Mouse (Mus musculus): Measurements from ENCODE around the gene Jund. TPM values are rescaled to one million over a fixed set of nuclear protein-coding genes. Genes with fewer than 3 reads are reported as not detected.

Jund gene
- polyA plus RNA-seq, 1 experiment from 2014 or later, result 102 TPM

DNA sequence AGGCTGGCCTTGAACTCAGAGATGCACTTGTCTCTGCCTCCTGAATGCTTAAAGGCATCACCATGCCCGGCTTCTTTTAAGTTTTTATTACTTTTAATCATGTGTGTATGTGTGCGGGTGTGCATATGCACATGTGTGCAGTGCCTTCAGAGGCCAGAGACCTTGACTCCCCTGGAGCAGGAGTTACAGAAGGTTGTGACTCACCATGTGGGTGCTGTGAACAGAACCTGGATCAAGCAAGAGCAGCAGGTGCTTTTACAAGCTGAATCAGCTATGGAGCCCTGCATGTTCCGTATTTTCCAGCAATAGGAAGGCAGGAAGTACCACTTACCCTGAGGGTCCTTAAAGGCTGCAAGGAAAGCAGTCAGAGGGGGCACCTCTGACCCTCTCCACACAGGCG is 7.5 kb upstream of the Jund start:
- peak overlapping the region; percentile 70 for H3K9ac ChIP-seq (ENCODE audit: low read depth, low read length)
- ATAC-seq (replicated peaks; ENCODE audit: insufficient number of reproducible peaks, low FRiP score, low TSS enrichment), result no peak
- 65% methylated on average over 4 of the region's 4 CpGs for WGBS (ENCODE audit: insufficient replicate concordance)
- peak overlapping the region; percentile 57; the same call in 1 of the 2 replicates for H3K27ac ChIP-seq (ENCODE audit: low read depth, low read length)
- peaks cover 22% of the 10 kb centered on the region for H3K4me1 ChIP-seq (ENCODE audit: control insufficient read depth, insufficient read depth, low read length)
- H3K4me3 ChIP-seq (ENCODE audit: low read depth, low read length), result peak overlapping the region; percentile 27; the same call in 1 of the 2 replicates
- no peaks in the 10 kb centered on the region for H3K36me3 ChIP-seq (ENCODE audit: control insufficient read depth, insufficient read depth, low read length)
- H3K4me2 ChIP-seq, result peak overlapping the region; percentile 70
- no peaks in the 10 kb centered on the region for H3K9me3 ChIP-seq (replicated peaks; ENCODE audit: control insufficient read depth, low read length)
- no peaks in the 10 kb centered on the region for H3K27me3 ChIP-seq (ENCODE audit: control insufficient read depth, insufficient read depth, low read length)

DNA sequence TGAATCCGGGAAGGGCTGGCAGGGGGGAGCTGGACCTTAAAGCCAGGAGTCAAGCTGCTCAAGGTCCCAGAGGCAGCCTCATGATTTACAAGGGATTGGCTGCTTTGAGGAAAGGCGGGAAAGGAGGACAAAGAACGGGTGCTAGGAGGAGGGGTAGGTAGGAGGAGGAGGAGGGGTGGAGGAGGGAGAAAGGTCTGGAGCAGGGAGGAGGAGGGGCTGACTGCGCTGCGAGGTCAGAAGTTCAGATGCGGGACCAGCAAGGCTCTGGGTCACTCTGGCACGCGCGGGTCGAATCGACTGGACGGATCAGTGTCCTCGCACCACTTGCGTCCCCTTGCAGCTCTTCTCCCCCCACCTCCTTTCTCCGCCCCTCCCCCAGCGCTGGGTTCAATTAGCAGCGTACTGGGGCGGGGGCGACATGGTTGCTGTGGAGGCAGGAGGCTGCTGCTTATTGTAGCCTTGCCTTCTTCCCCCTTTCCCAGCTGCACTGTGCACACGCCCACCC is 7.0 kb upstream of the Jund start:
- ATAC-seq (replicated peaks; ENCODE audit: insufficient number of reproducible peaks, low FRiP score, low TSS enrichment), result peak; percentile 27; the same call in 1 of the 2 replicates
- WGBS (ENCODE audit: insufficient replicate concordance), result 2% methylated on average over 17 of the region's 20 CpGs
- Histone ChIP-seq H3K27me3 (ENCODE audit: control insufficient read depth, insufficient read depth, low read length) (no peaks in the 10 kb centered on the region), H3K9me3 (replicated peaks; ENCODE audit: control insufficient read depth, low read length) (no peaks in the 10 kb centered on the region), H3K4me2 (peak overlapping the region; percentile 70), H3K4me3 (ENCODE audit: low read depth, low read length) (peak overlapping the region; percentile 27), H3K36me3 (ENCODE audit: control insufficient read depth, insufficient read depth, low read length) (no peaks in the 10 kb centered on the region), H3K4me1 (ENCODE audit: control insufficient read depth, insufficient read depth, low read length) (peaks cover 26% of the 10 kb centered on the region), H3K9ac (ENCODE audit: low read depth, low read length) (peak overlapping the region; percentile 70), H3K27ac (ENCODE audit: low read depth, low read length) (peak overlapping the region; percentile 66)

DNA sequence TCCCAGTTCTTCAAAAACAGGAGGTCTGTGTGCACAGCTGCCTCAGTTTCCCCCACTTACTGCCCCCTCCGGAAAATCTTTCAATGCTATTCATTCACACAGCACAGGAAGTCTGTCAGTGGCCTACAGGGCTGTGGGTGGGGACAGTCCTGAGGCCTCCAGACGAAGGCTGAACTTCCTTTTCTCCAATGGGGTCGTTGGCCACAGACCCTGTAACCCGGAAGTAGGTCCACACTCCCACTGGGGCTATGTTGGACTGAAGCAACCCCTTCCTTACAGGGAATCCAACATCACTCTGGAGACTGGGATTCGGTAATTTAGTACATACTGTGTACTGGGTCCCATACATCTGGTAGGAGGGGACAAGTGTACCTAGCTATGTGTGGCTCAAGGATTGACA is 5.1 kb upstream of the Jund start:
- 61% methylated on average over 5 of the region's 5 CpGs for WGBS (ENCODE audit: insufficient replicate concordance)
- peaks cover 41% of the 10 kb centered on the region for H3K4me1 ChIP-seq (ENCODE audit: control insufficient read depth, insufficient read depth, low read length)

DNA sequence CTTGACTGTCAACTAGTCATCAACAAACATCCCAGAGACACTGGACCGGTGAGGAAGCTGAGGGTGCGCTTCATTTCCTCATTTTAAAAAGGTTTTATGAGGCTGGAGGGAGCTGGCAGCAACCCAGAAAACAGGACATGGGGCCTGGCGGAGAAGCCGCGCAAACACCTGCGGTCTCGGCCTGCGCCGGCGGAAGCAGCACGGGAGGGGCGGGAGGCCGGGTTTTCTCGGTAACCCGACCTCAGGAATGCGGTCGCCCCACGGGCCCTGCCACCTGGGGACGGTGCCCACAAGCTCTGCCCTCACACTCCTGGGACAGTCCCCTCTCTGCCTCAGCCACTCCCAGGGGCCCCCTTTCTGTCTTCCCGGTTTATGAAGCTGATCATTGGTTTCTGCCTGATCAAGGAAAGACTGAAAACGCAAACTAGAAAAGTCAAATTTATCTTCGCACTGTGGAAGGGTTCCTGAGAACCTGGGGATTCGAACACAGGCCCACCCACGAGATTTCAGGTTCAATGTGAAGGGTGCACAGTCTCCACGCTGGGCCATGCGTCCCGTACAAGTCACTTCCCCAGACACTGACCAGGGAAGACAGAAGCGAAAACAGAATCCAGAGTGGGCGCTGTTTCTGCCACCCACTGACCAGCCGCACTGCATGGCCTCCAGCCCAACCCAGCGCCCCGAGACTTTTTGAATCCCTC is 3.3 kb upstream of the Jund start:
- Histone ChIP-seq H3K4me3 (ENCODE audit: low read depth, low read length) (no peak overlapping the region), H3K4me2 (peak overlapping the region; percentile 57), H3K27me3 (ENCODE audit: control insufficient read depth, insufficient read depth, low read length) (no peaks in the 10 kb centered on the region), H3K27ac (ENCODE audit: low read depth, low read length) (peak overlapping the region; percentile 99), H3K4me1 (ENCODE audit: control insufficient read depth, insufficient read depth, low read length) (peaks cover 41% of the 10 kb centered on the region), H3K9me3 (replicated peaks; ENCODE audit: control insufficient read depth, low read length) (no peaks in the 10 kb centered on the region), H3K9ac (ENCODE audit: low read depth, low read length) (peak overlapping the region; percentile 100), H3K36me3 (ENCODE audit: control insufficient read depth, insufficient read depth, low read length) (no peaks in the 10 kb centered on the region)
- no peak for ATAC-seq (replicated peaks; ENCODE audit: insufficient number of reproducible peaks, low FRiP score, low TSS enrichment)
- WGBS (ENCODE audit: insufficient replicate concordance), result 33% methylated on average over 29 of the region's 32 CpGs

More for the DNA sequence above, 5.1 kb upstream of the Jund start:
- Histone ChIP-seq H3K4me3 (ENCODE audit: low read depth, low read length) (no peak overlapping the region), H3K36me3 (ENCODE audit: control insufficient read depth, insufficient read depth, low read length) (no peaks in the 10 kb centered on the region), H3K4me2 (no peak overlapping the region), H3K27ac (ENCODE audit: low read depth, low read length) (no peak overlapping the region), H3K27me3 (ENCODE audit: control insufficient read depth, insufficient read depth, low read length) (no peaks in the 10 kb centered on the region), H3K9ac (ENCODE audit: low read depth, low read length) (no peak overlapping the region), H3K9me3 (replicated peaks; ENCODE audit: control insufficient read depth, low read length) (no peaks in the 10 kb centered on the region)
- no peak for ATAC-seq (replicated peaks; ENCODE audit: insufficient number of reproducible peaks, low FRiP score, low TSS enrichment)

DNA sequence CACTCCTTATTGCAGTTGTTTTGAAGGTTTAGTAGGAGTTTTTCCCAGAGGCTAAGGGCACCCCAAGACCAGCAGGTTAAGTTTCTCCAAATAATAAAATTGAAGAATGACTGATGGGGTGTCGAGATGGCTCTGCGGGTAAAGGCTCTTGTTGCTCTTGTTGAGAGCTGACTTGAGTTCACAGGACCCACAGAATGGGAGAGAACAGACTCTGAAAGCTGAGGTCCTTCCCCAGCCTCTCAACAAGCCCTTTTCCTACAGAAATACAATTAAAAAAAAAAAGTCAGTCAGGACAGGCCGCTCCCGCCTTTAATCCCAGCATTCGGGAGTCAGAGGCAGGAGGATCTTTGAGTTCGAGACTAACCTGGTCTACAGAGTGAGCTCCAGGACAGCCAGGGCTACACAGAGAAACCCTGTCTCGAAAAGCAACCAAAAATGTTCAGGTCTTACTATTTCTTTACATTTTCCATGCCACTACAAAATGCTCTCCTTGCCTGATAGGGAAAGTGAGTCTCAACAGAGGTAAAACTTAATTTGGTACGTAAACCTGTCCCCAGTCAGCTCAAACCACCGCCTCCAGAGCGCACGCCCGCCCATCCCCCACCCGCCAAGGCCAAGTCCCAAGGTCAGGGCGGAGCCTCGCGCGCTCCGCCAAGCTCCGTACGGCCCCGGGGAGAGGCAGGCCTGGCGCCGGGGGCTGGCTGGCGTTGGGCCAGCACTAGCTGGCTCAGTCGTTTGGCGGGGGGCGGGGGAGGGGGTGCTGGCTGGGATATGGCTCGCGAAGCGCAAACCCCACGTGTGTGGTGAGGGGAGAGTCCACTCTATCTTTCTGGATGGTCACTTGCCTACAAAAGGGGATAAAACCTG is 2.5 kb upstream of the Jund start:
- Histone ChIP-seq H3K9me3 (replicated peaks; ENCODE audit: control insufficient read depth, low read length) (no peaks in the 10 kb centered on the region), H3K4me2 (peak overlapping the region; percentile 57), H3K4me3 (ENCODE audit: low read depth, low read length) (peak overlapping the region; percentile 16), H3K27me3 (ENCODE audit: control insufficient read depth, insufficient read depth, low read length) (no peaks in the 10 kb centered on the region), H3K4me1 (ENCODE audit: control insufficient read depth, insufficient read depth, low read length) (peaks cover 46% of the 10 kb centered on the region), H3K9ac (ENCODE audit: low read depth, low read length) (peak overlapping the region; percentile 100), H3K27ac (ENCODE audit: low read depth, low read length) (peak overlapping the region; percentile 99), H3K36me3 (ENCODE audit: control insufficient read depth, insufficient read depth, low read length) (no peaks in the 10 kb centered on the region)
- WGBS (ENCODE audit: insufficient replicate concordance), result 4% methylated on average over 31 of the region's 31 CpGs
- 0 out of 2 replicates have a peak, but pooled peaks have one; percentile 36 for ATAC-seq (replicated peaks; ENCODE audit: insufficient number of reproducible peaks, low FRiP score, low TSS enrichment)

DNA sequence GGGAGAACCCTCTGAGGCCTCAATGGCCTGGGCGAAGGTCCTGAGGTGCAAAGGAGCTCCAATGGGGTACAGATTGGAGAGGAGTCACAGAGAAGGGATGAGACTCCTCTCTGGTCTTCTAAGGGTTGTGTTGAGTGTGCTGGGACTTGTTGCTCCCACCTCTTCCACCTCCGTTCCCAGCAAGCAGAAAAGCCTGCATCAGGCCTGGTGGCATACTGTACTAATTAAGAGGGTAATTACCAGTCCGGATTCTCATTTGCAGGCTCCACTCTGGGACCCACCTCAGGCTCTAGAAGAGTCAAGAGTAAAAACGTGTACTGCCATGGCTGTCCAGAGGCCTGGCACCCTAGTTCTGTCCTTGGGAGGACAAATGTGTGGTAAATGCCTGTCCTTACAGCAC is 1.8 kb upstream of the Jund start:
- ATAC-seq (replicated peaks; ENCODE audit: insufficient number of reproducible peaks, low FRiP score, low TSS enrichment), result no peak
- Histone ChIP-seq H3K4me1 (ENCODE audit: control insufficient read depth, insufficient read depth, low read length) (peaks cover 45% of the 10 kb centered on the region), H3K27me3 (ENCODE audit: control insufficient read depth, insufficient read depth, low read length) (no peaks in the 10 kb centered on the region), H3K36me3 (ENCODE audit: control insufficient read depth, insufficient read depth, low read length) (no peaks in the 10 kb centered on the region), H3K4me2 (peak overlapping the region; percentile 57), H3K4me3 (ENCODE audit: low read depth, low read length) (peak overlapping the region; percentile 16), H3K27ac (ENCODE audit: low read depth, low read length) (peak overlapping the region; percentile 99), H3K9me3 (replicated peaks; ENCODE audit: control insufficient read depth, low read length) (no peaks in the 10 kb centered on the region), H3K9ac (ENCODE audit: low read depth, low read length) (peak overlapping the region; percentile 100)
- 37% methylated on average over 4 of the region's 4 CpGs for WGBS (ENCODE audit: insufficient replicate concordance)

DNA sequence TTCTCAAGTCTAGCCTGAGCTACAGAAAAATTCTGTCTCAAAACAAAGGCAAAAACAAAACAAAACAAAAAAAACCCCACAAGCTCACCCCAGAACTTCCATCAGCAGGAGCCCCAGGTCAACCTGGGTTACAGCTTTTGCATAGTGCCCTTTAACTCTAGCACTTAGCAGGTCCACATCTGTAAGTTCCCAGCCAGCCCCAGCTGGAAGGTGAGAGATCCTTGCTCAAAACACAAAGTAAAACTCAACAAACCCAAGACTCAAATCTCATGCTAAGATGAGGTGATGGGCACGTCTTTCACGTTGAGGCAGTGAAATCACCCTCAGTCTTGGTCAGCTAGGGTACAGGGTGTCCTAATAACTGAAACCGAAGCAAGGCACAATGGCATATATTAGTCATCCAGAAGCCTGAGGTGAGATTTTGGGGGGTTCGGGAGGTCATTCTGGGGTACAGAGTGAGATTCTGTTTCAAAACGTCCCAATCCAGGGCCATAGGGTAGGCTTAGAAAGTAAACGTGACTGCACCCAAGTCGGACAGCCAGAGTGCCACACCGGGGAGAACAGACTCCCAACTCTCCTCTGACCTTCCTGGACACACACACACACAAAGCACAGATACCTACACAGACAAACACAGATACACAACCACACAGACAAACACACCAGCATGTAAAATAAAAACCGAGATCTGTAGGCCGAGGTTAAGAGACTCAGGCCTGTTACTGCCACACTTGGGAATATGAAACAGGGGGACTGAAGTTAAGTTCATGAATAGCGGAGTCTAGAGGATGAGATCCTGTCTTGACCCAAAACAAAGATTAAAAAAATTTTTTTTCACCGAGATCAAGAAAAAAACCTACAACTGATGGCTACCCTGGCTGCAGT is 1.1 kb upstream of the Jund start:
- Histone ChIP-seq H3K4me1 (ENCODE audit: control insufficient read depth, insufficient read depth, low read length) (peaks cover 42% of the 10 kb centered on the region), H3K36me3 (ENCODE audit: control insufficient read depth, insufficient read depth, low read length) (no peaks in the 10 kb centered on the region), H3K4me2 (peak overlapping the region; percentile 75), H3K27me3 (ENCODE audit: control insufficient read depth, insufficient read depth, low read length) (no peaks in the 10 kb centered on the region), H3K27ac (ENCODE audit: low read depth, low read length) (peak overlapping the region; percentile 99), H3K9ac (ENCODE audit: low read depth, low read length) (peak overlapping the region; percentile 100), H3K4me3 (ENCODE audit: low read depth, low read length) (peak overlapping the region; percentile 80), H3K9me3 (replicated peaks; ENCODE audit: control insufficient read depth, low read length) (no peaks in the 10 kb centered on the region)
- ATAC-seq (replicated peaks; ENCODE audit: insufficient number of reproducible peaks, low FRiP score, low TSS enrichment), result no peak
- WGBS (ENCODE audit: insufficient replicate concordance), result 66% methylated on average over 12 of the region's 12 CpGs
